23 mouse cellular contexts compared by ENCODE assay signal in the genomic region with DNA sequence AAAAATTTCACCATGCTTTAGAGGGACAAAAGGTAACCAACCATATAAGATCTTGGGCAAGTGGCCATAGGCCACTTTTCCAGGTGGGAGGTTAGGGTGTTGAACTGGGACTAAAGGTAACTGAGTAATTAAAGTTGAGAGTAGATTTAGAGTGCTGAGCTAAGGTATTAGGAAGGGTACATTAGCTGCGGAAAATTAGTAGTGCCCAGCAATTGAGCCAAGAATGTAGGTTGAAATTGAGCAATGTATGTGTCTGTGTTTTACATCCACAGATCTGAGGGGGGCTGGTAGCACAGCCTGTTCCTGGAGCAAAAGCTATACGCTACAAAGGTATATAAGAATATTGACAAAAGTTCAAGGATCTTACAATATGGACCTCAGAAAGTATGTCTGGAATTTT.
DNase-seq lines count a peak whose midpoint lies in the region; ATAC-seq and TF ChIP-seq lines count a peak whose summit lies in the region.
"Had no signal": no experiment of that assay in that cellular context is flagged by ENCODE, and none has a peak within 500 bp of the region (broad histone marks: within the 10 kb centered on the region; RNA-seq: fewer than 3 reads in every experiment).

No protein-coding gene starts in this region.

- no peak overlapping the region for H3K27ac ChIP-seq in kidney, adult 2 months (ENCODE audit: insufficient read depth, low read depth, low read length)
- no peak overlapping the region for H3K27ac ChIP-seq in kidney, embryonic 16.5 days (ENCODE audit: low read length)
- 0 out of 2 replicates have a peak overlapping the region, but pooled peaks have one; percentile 1 for H3K27ac ChIP-seq in kidney, postnatal 0 days
- H3K27ac ChIP-seq: embryonic facial prominence, embryonic 10.5 days; embryonic facial prominence, embryonic 12.5 days; forebrain, embryonic 10.5 days; forebrain, embryonic 12.5 days had no signal

- H3K9me3 ChIP-seq in kidney, embryonic 16.5 days (ENCODE audit: low read length): no peaks in the 10 kb centered on the region
- no peaks in the 10 kb centered on the region for H3K9me3 ChIP-seq in kidney, postnatal 0 days (replicated peaks; ENCODE audit: low read length)
- H3K9me3 ChIP-seq: embryonic facial prominence, embryonic 10.5 days; embryonic facial prominence, embryonic 12.5 days; forebrain, embryonic 10.5 days; forebrain, embryonic 12.5 days; G1E had no signal

- H3K27me3 ChIP-seq in kidney, adult 2 months (replicated peaks; ENCODE audit: control insufficient read depth, insufficient read depth, low read length): no peaks in the 10 kb centered on the region
- H3K27me3 ChIP-seq in kidney, embryonic 16.5 days (ENCODE audit: insufficient read depth, low read length): no peaks in the 10 kb centered on the region
- no peaks in the 10 kb centered on the region for H3K27me3 ChIP-seq in kidney, postnatal 0 days (ENCODE audit: insufficient read depth, low read length)
- H3K27me3 ChIP-seq: CH12.LX; embryonic facial prominence, embryonic 12.5 days; forebrain, embryonic 12.5 days; Patski had no signal

- WGBS in kidney, adult 2 months: 66% methylated on average over 2 of the region's 2 CpGs
- 82% methylated on average over 2 of the region's 2 CpGs for WGBS in kidney, embryonic 16.5 days
- 91% methylated on average over 2 of the region's 2 CpGs for WGBS in kidney, postnatal 0 days

- ATAC-seq in kidney, embryonic 16.5 days (ENCODE audit: low FRiP score, low TSS enrichment): no peak
- no peak for ATAC-seq in kidney, postnatal 0 days (replicated peaks; ENCODE audit: low FRiP score, low read depth)
- ATAC-seq: activated CD4-positive, CD25-positive, alpha-beta regulatory T cell, adult 4 months; CD4-positive, CD25-positive, alpha-beta regulatory T cell, adult 4 months; forebrain, embryonic 14.5 days; Patski had no signal

- peak; percentile 31 for DNase-seq in kidney, adult 2 months
- no peak for DNase-seq in kidney, postnatal 0 days (ENCODE audit: low spot score)
- no peak for DNase-seq in kidney, postnatal 36 days
- DNase-seq in fat pad, adult 2 months (ENCODE audit: extremely low read depth, low read depth, low spot score): peak; percentile 71
- DNase-seq in frontal cortex, postnatal 14 days (ENCODE audit: low spot score in 2 of 2): no peak
- DNase-seq: adrenal gland, adult 8-10 months; adrenal gland, postnatal 36 days; B cell, adult 2 months; cerebellum, adult 11-12 months; cerebellum, adult 2 months; cerebellum, adult 9-10 months; cerebellum, postnatal 25 days had no signal

- no peak overlapping the region for H3K9ac ChIP-seq in kidney, embryonic 16.5 days (replicated peaks; ENCODE audit: low read length)
- no peak overlapping the region for H3K9ac ChIP-seq in kidney, postnatal 0 days (ENCODE audit: low read depth, low read length)
- H3K9ac ChIP-seq: embryonic facial prominence, embryonic 12.5 days; forebrain, embryonic 12.5 days had no signal

- no peaks in the 10 kb centered on the region for H3K36me3 ChIP-seq in kidney, adult 2 months (ENCODE audit: control insufficient read depth, insufficient read depth, low read length)
- H3K36me3 ChIP-seq in kidney, embryonic 16.5 days (ENCODE audit: insufficient read depth, low read length): no peaks in the 10 kb centered on the region
- H3K36me3 ChIP-seq in kidney, postnatal 0 days (ENCODE audit: insufficient read depth, low read length): no peaks in the 10 kb centered on the region
- H3K36me3 ChIP-seq: embryonic facial prominence, embryonic 10.5 days; embryonic facial prominence, embryonic 12.5 days; forebrain, embryonic 10.5 days; forebrain, embryonic 12.5 days; G1E had no signal

- no peak for TF ChIP-seq CTCF in kidney, adult 2 months (conservative IDR thresholded peaks at IDR 0.05; ENCODE audit: insufficient read depth, insufficient read length, low read depth, low read length)
- TF ChIP-seq CTCF in kidney, postnatal 0 days (IDR thresholded peaks at IDR 0.05; ENCODE audit: low read depth): no peak

- H3K4me2 ChIP-seq in kidney, embryonic 16.5 days (replicated peaks; ENCODE audit: low read depth, low read length): no peak overlapping the region
- no peak overlapping the region for H3K4me2 ChIP-seq in kidney, postnatal 0 days (ENCODE audit: low read length)
- H3K4me2 ChIP-seq: embryonic facial prominence, embryonic 12.5 days; forebrain, embryonic 12.5 days had no signal

- H3K4me1 ChIP-seq in kidney, adult 2 months (ENCODE audit: control insufficient read depth, insufficient read depth, low read length): peaks cover 14% of the 10 kb centered on the region; the same call in 1 of the 2 replicates
- 0 out of 2 replicates have a peak, but pooled peaks cover 3% of the 10 kb centered on the region for H3K4me1 ChIP-seq in kidney, embryonic 16.5 days (ENCODE audit: insufficient read depth, low read length)
- no peaks in the 10 kb centered on the region for H3K4me1 ChIP-seq in kidney, postnatal 0 days (replicated peaks; ENCODE audit: insufficient read depth, low read length)
- H3K4me1 ChIP-seq: embryonic facial prominence, embryonic 10.5 days; embryonic facial prominence, embryonic 12.5 days; forebrain, embryonic 10.5 days; forebrain, embryonic 12.5 days had no signal

- no peak overlapping the region for H3K4me3 ChIP-seq in kidney, adult 2 months (ENCODE audit: insufficient read depth, low read depth, low read length)
- H3K4me3 ChIP-seq in kidney, embryonic 16.5 days (ENCODE audit: low read length): no peak overlapping the region
- no peak overlapping the region for H3K4me3 ChIP-seq in kidney, postnatal 0 days (replicated peaks; ENCODE audit: low read depth, low read length)
- H3K4me3 ChIP-seq: embryonic facial prominence, embryonic 10.5 days; embryonic facial prominence, embryonic 12.5 days; forebrain, embryonic 10.5 days; forebrain, embryonic 12.5 days had no signal

- TF ChIP-seq POLR2A in kidney, adult 2 months (IDR thresholded peaks at IDR 0.05; ENCODE audit: low read depth, low read length): no peak

Comparison
In these comparisons a context has a peak if more than half of its experiments do, and no peak if none do; other contexts are left out.
1. DNase-seq: peak in kidney, adult 2 months (single experiment) and fat pad, adult 2 months (single experiment); none in kidney, postnatal 0 days (single experiment), kidney, postnatal 36 days (0 of 2) and frontal cortex, postnatal 14 days (0 of 2).